In the genomic region with DNA sequence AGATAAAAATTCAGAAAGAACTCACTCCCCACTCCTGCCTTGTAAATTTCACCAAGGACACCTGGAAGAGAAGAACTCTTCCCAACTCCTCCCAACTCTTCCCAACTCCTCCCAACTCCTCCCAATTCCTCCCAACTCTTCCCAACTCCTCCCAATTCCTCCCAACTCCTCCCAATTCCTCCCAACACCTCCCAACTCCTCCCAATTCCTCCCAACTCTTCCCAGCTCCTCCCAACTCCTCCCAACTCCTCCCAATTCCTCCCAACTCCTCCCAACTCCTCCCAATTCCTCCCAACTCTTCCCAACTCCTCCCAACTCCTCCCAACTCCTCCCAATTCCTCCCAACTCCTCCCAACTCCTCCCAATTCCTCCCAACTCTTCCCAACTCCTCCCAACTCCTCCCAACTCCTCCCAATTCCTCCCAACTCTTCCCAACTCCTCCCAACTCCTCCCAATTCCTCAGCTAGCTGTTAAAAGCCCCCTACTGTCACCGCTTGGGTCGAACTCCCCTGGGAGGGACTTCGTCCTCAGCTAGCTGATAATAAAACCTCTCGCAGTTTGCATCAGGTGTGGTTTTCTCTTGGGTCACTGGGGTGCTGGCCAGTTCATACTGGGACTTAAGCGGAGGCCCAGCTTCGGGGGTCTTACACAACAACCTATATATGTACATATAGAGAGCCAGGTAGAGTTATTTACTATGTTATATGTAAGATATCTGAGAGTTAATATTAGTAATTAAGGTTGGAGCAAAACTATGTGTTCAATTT, we compare ENCODE assay signal across 4 mouse cellular contexts.
DNase-seq lines count a peak whose midpoint lies in the region.

No protein-coding gene starts in this region.

- DNase-seq in ES-CJ7 (ENCODE audit: low read depth, low spot score) = peak; percentile 33
- DNase-seq in R1 (ENCODE audit: low read depth, low spot score) = peak; percentile 80
- DNase-seq in ZHBTc4 (ENCODE audit: low read depth, low spot score) = peak; percentile 59
- peak; percentile 62 for DNase-seq in heart, adult 11 months

Comparison
In these comparisons a context has a peak if more than half of its experiments do, and no peak if none do; other contexts are left out.
1. Peak in every context shown above with its lines: DNase-seq.